Mouse (Mus musculus) cerebellum, postnatal 14 days (tissue): Measurements from ENCODE around the gene Psmd7.
A peak's percentile ranks its signal among the peaks of the same experiment; 100 is the strongest.
"Not testable (repeated sequence)": the region's sequence is repeated elsewhere in the genome, so short reads cannot be mapped to it uniquely, and the experiment has no call there.

Experiments used
- DNase-seq, 2 experiments: peaks; one replicate each; pipeline ENCODE4 v3.0.0; 2021; ENCODE audit warnings: mixed read lengths in 2 of 2

Psmd7 gene

GRCm38 (mm10) chr8:107587995-107588780, at the start of gene Psmd7:
Gene Psmd7, minus strand, starts transcription at chr8:107588464.
- DNase-seq: peak; percentile 95

DNA sequence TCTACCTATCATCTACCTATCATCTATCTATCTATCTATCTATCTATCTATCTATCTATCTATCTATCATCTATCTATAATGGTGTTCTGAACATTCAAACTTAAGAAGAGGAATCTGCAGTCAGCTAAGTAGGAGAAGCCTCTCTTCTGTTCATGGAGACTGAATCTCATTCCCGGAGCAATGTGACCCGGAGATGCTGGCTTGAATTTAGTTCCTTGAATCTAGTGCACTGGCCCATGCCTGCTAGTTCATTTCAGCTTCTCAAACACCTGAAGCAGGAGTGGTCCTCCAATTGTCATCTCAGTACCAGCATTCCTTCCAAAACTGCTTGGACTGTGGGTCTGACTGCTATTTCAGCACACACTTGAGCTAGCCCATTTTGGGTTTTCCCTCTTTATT, 45.5 kb upstream of the Psmd7 start:
- no peak for DNase-seq

GRCm38 (mm10) chr8:107629701-107630100, 41.4 kb upstream of the Psmd7 start:
- DNase-seq: no peak

GRCm38 (mm10) chr8:107628501-107629149, 40.4 kb upstream of the Psmd7 start:
- DNase-seq: no peak

DNA sequence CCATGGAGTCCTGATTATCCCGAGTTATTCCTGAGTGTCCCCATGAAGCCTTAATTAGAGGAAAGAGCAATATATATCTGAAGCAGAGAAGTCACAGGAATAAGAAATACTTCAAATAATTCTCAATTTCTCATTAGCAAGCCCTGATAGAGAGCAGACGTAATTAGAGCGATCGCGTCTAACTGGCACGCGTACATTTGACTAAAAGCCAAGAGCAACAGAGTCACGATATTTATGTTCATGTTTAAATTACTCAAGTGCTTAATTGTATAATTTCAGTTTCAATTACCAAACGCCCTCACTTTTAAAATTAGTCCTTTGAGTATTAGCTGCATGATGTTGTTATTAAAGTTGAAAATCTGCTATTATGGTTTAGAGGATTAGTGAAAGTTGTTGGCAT, 39.6 kb upstream of the Psmd7 start:
- DNase-seq: no peak

- not testable (repeated sequence) for DNase-seq
Measured at GRCm38 (mm10) chr8:107624301-107624700, 36.0 kb upstream of the Psmd7 start.

- DNase-seq: no peak
Measured at GRCm38 (mm10) chr8:107621930-107622623, 33.8 kb upstream of the Psmd7 start.

- DNase-seq: no peak
Measured at GRCm38 (mm10) chr8:107621136-107621535, 32.9 kb upstream of the Psmd7 start.

GRCm38 (mm10) chr8:107618499-107618898, 30.2 kb upstream of the Psmd7 start:
- no peak for DNase-seq

DNA sequence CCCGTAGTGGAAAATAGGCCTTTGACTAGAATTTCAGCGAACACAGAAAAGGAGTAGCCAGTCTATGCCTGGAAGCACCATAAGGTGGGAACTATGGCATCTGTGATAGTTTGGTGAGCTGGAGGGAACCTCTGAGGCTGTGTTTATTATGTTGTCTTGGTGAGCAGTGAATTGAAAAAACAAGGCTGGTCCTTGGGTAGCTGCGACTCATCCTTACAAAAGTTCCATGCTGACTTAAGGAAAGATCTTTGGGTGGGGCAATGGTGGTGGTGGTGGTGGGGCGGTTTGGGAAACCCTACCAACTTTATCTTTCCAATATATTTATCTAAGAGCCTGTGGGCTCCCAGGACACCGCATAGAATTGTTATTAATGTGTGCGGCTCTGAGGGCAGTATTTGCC, 25.1 kb upstream of the Psmd7 start:
- no peak for DNase-seq

DNA sequence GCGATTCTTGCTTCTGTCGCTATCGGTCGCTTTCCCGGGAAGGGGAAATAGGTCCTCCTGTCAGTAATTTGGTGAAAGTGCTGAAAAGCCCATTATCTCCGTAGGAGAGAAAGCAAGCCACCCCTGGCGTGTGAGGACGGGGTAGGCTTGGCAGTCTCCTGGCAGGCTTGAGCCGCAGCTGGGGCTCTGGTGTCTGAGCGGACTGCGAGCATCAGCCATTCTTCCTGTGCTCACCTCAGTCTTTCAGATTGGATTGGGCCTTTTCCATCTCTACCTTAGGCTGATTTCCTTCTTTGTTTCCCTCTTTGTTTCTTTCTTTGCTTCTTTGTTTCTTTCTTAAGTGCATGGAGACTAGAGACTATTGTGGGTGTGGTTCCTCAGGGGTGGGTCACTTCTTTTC, 22.6 kb upstream of the Psmd7 start:
- no peak for DNase-seq

DNA sequence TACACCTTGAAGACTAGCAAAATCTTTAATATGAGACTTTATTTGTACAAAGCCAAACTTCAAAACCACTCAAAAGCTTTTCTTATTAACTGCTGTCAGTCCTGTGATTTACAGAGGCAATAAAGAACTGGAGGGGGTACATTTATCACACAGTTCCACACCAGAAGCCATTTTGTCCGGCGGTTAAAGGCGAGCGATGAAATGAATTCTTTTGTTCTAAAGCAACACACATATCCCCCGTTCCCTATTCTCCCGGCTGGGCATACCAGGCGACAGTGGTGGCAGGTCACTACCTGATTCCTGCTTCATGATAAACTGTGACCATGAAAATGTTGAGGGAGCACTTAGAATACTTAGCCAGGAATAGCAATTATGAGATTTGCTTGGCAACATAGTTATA, 20.5 kb upstream of the Psmd7 start:
- no peak for DNase-seq

GRCm38 (mm10) chr8:107603026-107603425, 14.8 kb upstream of the Psmd7 start:
- peak; percentile 78 to 88 for DNase-seq

DNA sequence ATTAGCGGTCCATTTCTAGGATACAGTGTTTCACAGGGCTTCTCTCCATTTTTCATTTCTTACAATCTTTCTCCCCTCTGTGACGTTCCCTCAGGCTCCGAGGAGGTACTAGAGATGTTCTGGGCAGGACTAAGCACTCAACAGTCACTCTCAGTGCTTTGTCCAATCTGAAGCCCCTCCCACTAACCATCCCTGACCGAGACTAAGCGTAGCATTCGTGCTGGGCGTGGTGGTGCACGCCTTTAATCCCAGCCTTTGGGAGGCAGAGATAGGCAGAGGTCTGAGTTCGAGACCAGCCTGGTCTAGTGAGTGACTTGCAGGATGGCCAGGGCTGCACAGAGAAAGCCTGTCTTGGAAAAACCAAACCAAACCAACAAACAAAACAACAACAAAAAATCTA, 11.4 kb upstream of the Psmd7 start:
- DNase-seq: no peak

- DNase-seq: no peak
Measured at GRCm38 (mm10) chr8:107597731-107598130, 9.5 kb upstream of the Psmd7 start.

DNA sequence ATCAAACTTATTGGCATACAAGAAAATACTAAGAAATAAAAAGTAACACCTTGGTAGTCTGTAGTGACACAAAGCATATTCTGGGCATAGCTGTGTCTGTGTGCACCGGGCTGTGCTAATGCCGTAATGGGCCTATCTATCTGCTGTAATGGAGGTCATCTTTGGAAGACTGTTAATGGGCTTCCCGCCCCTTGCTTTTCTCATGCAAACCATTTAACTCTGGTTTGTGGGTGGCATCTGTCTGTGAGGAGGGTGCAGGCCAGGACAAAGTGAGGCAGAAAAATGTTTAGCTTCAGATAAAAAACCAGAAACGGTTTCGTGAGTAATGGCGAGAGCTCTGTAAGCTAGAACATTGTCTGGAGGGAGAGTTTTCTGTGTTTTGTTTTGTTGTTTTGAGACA, 6.6 kb upstream of the Psmd7 start:
- no peak for DNase-seq

- DNase-seq: no peak
Measured at GRCm38 (mm10) chr8:107593967-107594729, 5.9 kb upstream of the Psmd7 start.

GRCm38 (mm10) chr8:107587429-107587994, 752 bp downstream of the Psmd7 start:
- DNase-seq: no peak

- no peak for DNase-seq
Measured at GRCm38 (mm10) chr8:107582136-107582535, 6.1 kb downstream of the Psmd7 start.

- DNase-seq: no peak
Measured at GRCm38 (mm10) chr8:107581536-107581935, 6.7 kb downstream of the Psmd7 start.

DNA sequence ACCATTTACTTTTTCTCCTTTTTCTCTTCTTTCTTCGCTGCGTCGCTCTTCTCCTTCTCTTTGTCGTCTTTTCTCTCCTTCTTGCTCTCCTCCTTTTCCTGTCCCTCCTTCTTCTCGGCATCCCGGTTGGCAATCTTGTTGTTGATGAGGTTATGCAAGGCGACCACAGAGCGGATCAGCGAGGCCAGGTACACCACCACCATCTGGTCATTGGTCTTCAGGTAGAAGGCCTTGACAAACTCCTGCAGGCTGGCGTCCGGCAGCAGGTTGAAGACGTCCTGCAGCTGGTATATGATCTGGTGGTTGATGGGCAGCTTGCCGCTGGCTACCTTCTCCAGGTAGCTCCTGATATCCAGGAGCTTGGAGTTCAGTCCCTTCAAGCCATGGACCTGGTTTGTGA, 7.4 kb downstream of the Psmd7 start:
- DNase-seq: no peak

GRCm38 (mm10) chr8:107578541-107578940, 9.7 kb downstream of the Psmd7 start:
- no peak for DNase-seq

DNA sequence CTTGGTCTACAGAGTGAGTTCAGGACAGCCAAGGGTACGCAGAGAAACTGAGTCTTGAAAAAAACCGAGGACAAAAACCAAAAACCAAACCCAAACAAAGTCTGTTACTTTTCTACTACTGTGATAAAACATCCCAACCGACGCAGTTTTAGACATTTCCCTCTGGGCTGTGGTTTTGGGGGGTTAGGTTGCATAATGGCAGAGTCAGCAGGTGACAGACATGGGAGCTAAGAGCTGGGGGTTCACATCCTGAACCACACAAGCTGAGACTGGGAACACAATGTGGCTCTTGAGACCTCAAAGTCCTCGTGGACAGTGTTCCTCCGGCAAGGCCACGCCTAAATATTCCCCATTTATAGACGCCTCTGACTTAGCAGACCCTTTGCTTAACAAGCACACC, 10.1 kb downstream of the Psmd7 start:
- DNase-seq: no peak
